Mouse (Mus musculus) MN1 (cell line): ENCODE measurements around the gene Snrnp200.
"Not testable (repeated sequence)": the region's sequence is repeated elsewhere in the genome, so short reads cannot be mapped to it uniquely, and the experiment has no call there.

ENCODE experiments used
- DNase-seq: peaks from one replicate; pipeline ENCODE4 v3.0.0-alpha.2; 2016; ENCODE audit warnings: low spot score

The Snrnp200 gene

DNA sequence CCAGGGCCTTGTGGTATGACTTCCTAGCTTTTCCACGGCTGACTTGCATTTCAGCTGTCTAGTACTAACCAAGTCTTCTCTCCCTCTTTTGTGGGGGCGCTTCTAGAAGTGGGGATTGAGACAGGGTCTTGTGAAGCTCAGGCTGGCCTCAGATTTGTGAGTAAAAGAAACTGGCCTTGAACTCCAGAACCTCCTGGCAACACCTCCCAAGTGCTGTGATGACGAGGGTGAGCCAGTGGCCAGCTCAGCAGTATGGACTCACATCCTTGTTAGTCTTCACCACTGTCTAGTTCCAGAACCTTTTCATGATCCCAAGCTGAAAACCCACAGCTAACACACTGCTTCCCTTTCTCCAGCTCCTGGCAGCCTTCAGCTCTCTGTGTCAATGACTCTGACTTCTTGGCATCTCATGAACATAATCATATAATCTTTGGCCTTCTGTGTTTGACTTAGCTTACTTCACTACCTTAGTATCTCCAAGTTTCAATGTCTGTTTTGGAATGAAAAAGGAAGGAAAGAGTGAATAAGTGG is 46.5 kb downstream of the Snrnp200 start:
- DNase-seq: no peak

DNA sequence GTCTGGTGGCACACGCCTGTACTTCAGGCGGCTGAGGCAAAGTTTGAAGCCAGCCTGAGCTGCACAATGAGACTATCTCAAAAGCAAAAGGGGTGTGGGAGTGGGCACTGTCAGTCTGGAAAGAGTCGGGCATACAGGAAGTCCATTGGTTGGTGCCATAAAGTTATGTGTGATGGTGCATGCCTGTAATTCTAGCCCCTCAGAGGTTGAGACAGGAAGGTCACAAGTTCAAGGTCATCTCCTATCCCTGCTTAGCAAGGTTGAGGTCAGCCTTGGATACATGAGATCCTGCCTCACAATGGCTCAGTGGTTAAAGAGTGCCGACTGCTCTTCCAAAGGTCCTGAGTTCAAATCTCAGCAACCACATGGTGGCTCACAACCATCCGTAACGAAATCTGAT is 47.1 kb downstream of the Snrnp200 start:
- DNase-seq: no peak

DNA sequence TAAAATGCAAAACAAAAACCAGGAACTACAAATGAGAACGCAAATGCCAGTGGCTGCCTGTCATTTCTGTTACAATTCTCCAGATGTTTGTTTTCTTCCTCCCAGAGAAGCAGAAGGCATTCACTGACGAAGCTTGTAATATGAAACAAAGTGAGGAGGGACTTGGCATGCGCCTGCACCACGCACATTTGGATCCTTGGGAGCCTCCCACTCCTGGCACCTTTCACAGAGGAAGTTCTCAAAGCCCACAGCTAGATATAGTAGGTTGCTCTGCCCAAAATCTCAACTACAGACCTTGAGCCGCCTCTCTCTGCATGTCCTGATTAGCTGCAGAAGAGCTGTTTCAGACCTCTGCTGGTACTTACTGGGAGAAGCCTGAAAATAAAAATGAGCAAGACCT is 51.2 kb downstream of the Snrnp200 start:
- peak; percentile 22 for DNase-seq

DNA sequence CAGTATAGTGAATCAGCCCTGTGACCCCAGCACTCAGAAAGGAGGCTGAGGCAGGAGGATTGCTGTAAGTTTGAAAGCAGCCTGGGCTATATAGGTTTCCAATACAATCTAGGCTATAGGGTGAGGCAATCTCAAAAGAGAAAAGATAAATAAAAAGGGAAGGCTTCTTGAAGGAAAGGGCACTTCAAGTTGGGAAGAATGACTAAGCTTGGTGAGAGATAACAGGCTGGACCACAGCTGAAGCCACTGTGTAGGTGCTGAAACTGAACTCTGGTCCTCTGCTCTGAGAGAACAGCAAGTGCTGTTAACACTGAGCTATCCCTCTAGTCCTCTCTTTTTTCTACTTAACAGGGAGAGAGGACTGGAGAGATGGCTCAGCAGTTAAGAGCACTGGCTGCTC is 54.3 kb downstream of the Snrnp200 start:
- DNase-seq: no peak

DNA sequence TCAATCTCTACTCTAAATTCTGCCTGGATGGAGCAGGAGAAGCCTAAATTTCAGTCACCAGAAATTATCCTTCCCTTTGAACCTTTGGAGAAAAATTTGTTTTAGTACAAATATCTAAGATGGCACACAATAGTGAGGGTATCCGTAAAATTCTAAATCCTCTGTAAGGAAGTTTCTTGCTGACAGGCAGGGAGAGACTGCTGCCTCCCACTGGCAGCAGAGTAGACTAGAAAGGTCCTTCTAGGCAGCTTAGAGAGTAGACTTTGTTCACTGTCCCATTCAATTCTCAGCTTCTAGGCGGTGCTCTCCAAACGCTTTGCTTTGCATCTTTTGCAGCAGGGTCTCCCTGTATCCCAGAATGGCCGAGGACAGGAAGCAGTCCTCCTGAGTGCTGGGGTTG is 59.7 kb downstream of the Snrnp200 start:
- DNase-seq: no peak

DNA sequence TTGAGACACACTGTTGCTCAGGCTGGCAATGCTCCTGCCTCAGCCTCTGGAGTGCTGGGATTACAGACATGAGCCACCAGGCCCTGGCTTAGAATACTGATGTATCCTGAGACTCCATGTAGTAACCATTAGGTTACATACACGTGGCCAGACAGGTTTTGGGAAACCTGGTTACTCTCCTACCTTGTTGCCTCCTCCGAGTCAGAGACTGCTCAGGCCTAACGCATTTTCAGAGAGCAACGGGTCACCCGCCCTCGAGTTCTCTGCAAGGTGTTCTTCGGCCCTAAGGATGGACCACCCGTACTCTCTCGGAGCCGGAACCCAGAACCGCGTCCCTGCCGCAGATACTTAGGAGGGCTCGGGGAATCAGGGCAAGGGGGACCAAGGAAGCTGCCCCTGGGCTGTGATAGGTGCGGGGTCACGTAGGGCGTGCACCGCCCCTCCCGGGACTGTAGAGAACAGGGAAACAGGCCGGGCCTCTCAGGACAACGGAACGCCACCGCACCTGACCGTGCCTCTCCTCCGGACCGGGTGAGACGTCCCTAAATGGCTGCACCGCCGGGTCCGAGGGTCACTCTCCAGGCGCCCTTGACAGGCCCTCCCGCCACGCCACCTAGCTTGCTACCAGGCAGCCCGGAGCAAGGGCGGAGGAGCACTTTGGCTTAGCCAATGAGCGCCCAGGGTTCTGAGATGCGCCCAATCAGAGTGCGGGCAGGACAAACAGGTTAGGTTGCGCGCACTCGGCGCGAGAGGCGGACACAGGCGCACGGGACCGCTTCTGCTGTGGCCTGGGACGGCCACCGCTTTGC is 61.5 kb downstream of the Snrnp200 start, which contains the start of gene Stard7:
TSS of gene Stard7 (plus strand) at position 728 of the 809 bp plus-strand sequence.
- peak; percentile 97 for DNase-seq

DNA sequence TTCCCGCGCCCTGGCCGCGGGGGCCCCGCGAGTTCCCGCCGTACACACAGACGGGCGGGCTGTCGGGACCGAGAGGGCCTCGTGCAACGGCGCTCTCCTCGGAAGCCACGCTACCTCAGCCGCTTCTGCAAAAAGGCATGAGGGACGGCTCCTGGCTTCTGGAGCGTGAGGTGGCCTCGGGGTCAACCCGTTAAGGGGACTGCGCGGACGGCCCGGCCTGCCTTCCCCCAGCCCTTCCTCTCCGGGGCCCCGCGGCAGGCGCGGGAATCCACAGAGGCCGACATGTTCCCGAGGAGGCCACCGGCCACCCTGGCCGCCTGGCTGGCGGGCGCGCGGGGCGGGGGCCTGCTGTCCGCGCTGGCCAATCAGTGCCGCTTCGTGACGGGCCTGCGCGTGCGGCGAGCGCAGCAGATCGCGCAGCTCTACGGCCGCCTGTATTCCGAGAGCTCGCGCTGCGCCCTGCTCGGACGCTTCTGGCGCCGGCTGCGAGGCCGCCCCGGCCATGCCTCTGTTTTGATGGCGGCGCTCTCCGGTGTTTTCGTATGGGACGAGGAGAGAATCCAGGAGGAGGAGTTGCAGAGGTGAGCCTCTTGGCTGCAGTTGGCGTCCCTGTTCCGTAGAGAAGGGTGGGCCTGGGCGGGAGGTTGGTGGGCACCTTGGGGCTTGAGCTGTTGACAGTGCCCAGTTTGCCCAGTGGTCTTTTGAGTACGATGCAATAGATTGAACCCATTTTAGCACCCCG is 62.3 kb downstream of the Snrnp200 start:
- peak; percentile 90 for DNase-seq

DNA sequence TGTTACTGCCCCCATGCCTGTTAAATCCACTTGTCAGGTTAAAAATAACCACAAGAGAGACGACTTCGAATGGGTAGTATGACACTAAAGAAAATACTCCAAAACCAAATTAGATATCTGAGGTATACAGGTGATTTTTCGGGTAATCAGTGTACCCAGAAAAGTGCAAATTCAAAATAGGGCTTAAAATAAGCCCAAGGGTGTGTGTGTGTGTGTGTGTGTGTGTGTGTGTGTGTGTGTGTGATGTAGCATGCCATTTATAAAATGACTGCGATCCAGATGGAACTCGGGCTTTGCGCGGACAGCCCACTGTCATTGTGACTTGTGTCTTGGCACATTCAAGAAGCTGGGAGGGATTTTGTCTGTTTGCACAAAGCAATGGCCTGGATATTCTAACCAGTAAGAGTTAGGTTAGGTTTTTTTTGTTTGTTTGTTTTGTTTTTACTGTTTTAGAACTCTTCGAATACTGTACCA is 62.9 kb downstream of the Snrnp200 start:
- DNase-seq: peak; percentile 28

DNA sequence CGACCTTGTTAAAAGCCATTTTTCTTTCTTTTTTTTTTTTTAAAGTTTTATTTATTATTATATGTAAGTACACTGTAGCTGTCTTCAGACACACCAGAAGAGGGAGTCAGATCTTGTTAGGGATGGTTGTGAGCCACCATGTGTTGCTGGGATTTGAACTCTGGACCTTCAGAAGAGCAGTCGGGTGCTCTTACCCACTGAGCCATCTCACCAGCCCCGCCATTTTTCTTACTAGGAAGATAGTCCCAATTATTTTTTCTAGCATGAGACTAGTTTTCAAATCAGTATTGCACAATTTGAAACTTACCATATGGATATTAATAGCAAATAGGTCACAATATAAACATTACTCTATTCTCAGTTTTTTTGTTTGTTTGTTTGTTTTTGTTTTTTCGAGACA is 63.9 kb downstream of the Snrnp200 start:
- not testable (repeated sequence) for DNase-seq

DNA sequence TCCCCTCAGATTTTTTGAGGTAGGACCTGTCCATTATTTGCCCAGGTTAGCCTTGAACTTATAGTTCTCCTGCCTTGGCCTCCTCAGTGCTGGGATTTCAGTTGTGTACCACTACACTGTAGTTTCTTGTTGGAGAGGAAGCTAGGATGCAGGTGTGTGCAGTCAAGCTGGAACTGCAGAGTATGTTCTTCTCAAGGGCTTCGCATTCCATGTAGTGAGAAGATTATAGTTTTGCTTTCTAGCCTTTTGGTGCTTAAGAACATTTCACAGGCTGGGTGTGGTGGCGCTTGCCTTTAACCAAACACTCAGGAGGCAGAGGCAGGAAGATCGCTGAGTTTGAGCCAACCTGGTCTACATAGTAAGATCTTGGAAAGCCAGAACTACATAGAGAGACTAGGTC is 64.6 kb downstream of the Snrnp200 start:
- DNase-seq: no peak

DNA sequence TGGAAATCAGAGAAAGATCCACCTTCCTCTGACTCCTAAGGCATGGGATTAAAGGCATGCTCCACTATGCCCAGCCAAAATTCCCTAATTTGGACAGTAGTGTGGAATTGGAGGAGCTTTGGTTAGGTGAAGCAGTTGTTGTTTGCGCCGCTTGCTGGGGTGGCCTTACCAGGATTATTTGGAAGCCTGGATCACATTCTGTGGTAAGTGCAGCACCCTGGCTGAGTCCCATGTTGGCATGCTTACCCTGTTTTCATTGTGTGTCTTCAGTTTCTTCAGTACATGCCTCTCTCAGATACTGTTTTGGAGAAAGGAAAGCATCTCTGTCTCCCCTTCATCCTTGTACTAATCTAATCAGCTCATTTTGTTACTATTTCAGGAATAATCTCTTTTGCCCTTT is 66.4 kb downstream of the Snrnp200 start:
- no peak for DNase-seq

DNA sequence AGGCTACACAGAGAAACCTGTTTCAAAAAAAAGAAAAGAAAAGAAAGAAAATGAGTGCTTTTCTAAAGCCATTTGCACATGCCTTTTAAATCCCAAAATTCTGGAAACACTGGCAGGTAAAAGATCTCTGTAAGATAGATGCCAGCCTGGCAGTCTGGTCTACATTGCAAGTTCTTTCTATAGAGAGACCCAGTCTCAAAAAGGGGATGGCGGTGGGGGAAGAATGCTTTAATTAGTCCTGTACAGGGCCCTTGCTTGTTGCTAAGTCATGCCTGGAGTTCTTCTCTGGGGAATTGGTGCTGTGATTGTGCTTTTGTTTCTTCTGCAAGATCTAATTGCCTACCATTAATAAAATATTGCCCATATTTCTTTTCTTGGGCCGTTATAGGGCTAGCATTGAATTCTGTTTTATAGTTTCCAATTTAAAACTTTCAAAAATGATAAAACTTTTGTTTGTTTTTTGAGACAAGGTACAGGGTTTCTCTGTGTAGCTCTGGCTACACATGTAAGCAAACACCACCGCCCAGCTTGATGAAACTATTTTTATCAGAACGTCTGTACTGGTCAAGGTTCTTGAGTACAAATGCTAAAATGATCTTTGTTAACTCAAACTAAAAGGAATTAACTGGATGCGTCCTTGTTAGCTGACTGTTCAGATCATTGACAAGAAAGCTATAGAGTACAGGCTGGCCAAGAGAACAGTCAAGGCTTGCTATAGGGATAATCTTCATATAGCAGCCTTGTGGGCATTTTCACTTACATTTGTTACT is 67.5 kb downstream of the Snrnp200 start:
- DNase-seq: no peak

DNA sequence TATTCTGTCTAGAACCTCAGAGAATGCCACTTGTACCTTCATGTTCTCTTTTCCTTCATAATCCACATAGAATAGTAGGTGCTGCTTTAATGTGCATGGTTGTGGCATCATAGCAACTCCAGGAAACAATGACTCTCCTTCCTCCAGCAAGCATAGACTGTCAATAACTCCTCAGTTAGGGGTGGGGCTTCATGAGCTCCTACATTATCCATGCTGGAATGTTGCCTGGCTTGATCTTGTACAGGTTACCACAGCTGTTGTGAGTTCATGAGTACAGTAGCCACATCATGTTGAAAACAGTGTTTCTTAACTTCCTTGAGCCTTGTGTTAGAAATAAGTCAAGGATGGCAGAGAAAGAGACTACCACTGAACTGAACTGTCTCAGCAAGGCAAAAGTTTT is 70.0 kb downstream of the Snrnp200 start:
- no peak for DNase-seq
